ENCODE assay signal across 7 mouse cellular contexts in genomic region chr6:139874418-139875176, GRCm38 (mm10).
DNase-seq lines count a peak whose midpoint lies in the region; ATAC-seq and TF ChIP-seq lines count a peak whose summit lies in the region.

No protein-coding gene starts in this region.

- H3K9me3 ChIP-seq in embryonic facial prominence, embryonic 14.5 days (ENCODE audit: control insufficient read depth, low read length), result no peaks in the 10 kb centered on the region

- H3K27me3 ChIP-seq in embryonic facial prominence, embryonic 14.5 days (replicated peaks; ENCODE audit: control insufficient read depth, insufficient read depth, low read length), result no peaks in the 10 kb centered on the region

- H3K36me3 ChIP-seq in embryonic facial prominence, embryonic 14.5 days (ENCODE audit: control insufficient read depth, insufficient read depth, low read length), result no peaks in the 10 kb centered on the region

- no peak overlapping the region for H3K27ac ChIP-seq in embryonic facial prominence, embryonic 14.5 days (replicated peaks; ENCODE audit: low read depth, low read length)

- ATAC-seq in embryonic facial prominence, embryonic 14.5 days (ENCODE audit: low read depth), result 0 out of 2 replicates have a peak, but pooled peaks have one; percentile 37

- no peak overlapping the region for H3K9ac ChIP-seq in embryonic facial prominence, embryonic 14.5 days (ENCODE audit: low read depth, low read length)

- intact Hi-C loops in heart, postnatal 14 days (cut with DNase I), result loop anchor here (2.0 kb wide), 1 partner anchor 568 kb away; no protein-coding TSS in a partner anchor

- DNase-seq in MN1 (ENCODE audit: low spot score), result peak; percentile 41
- DNase-seq in adrenal gland, postnatal 10 days, result peak; percentile 67
- peak; percentile 72 for DNase-seq in embryonic facial prominence, embryonic 14.5 days (ENCODE audit: low spot score)
- DNase-seq in heart, postnatal 14 days, result peak; percentile 36 to 61
- peak; percentile 56 to 62 for DNase-seq in kidney, postnatal 36 days
- DNase-seq in lung, adult 2 months, result peak; percentile 20
- peak; percentile 39 to 48 for DNase-seq in right cerebral cortex, postnatal 36 days (ENCODE audit: low spot score in 2 of 2)

- 0 out of 2 replicates have a peak, but pooled peaks have one; percentile 14 for TF ChIP-seq CTCF in lung, adult 2 months (IDR thresholded peaks at IDR 0.05; ENCODE audit: insufficient read depth, low read length)

- TF ChIP-seq POLR2A in lung, adult 2 months (IDR thresholded peaks at IDR 0.05; ENCODE audit: borderline replicate concordance, extremely low read depth, low read depth, low read length), result no peak

- WGBS in embryonic facial prominence, embryonic 14.5 days, result 37% methylated on average over 3 of the region's 3 CpGs
- 36% methylated on average over 3 of the region's 3 CpGs for WGBS in lung, adult 2 months

- no peak overlapping the region for H3K4me3 ChIP-seq in embryonic facial prominence, embryonic 14.5 days (ENCODE audit: low read depth, low read length)
- no peak overlapping the region for H3K4me3 ChIP-seq in lung, adult 2 months (replicated peaks; ENCODE audit: extremely low read depth, low read depth, low read length)

- H3K4me2 ChIP-seq in embryonic facial prominence, embryonic 14.5 days (ENCODE audit: low read depth, low read length), result no peak overlapping the region

- H3K4me1 ChIP-seq in embryonic facial prominence, embryonic 14.5 days (ENCODE audit: control insufficient read depth, insufficient read depth, low read length), result 0 out of 2 replicates have a peak, but pooled peaks cover 4% of the 10 kb centered on the region
- H3K4me1 ChIP-seq in lung, adult 2 months (ENCODE audit: control insufficient read depth, insufficient read depth, low read length), result peaks cover 2% of the 10 kb centered on the region; the same call in 1 of the 2 replicates

Comparison
In these comparisons a context has a peak if more than half of its experiments do, and no peak if none do; other contexts are left out.
1. DNase-seq: peak in every context shown above with its lines; median percentile 72 in embryonic facial prominence, embryonic 14.5 days; 67 in adrenal gland, postnatal 10 days; 59 in kidney, postnatal 36 days; 48 in heart, postnatal 14 days; 44 in right cerebral cortex, postnatal 36 days; 41 in MN1; 20 in lung, adult 2 months.